Mouse (Mus musculus) heart, adult 8-10 months (tissue): ENCODE data around the gene Cd68. TPM values are rescaled to one million over a fixed set of nuclear protein-coding genes. Genes with fewer than 3 reads are reported as not detected.
"Not testable (repeated sequence)": the region's sequence is repeated elsewhere in the genome, so short reads cannot be mapped to it uniquely, and the experiment has no call there.

ENCODE experiments used
- DNase-seq: peaks from one replicate; pipeline ENCODE4 v3.0.0; 2022; ENCODE audit warnings: low spot score
- microRNA-seq: library from miRNA; unstranded; fragments of <30 nt; microRNA quantifications from one replicate; pipeline ENCODE4 v1.2.0, GENCODE M21; 2022
- total RNA-seq, 4 experiments: library from RNA; stranded (reverse); gene quantifications; 2 replicates each; pipeline ENCODE4 v1.2.4; 2022

The Cd68 gene
- total RNA-seq, 4 experiments from 2014 or later: 4.5 to 7.0 (median 6.3) TPM

- not testable (repeated sequence) for DNase-seq
These were observed 41.6 kb downstream of the Cd68 start for GRCm38 (mm10) chr11:69624339-69624738.

DNA sequence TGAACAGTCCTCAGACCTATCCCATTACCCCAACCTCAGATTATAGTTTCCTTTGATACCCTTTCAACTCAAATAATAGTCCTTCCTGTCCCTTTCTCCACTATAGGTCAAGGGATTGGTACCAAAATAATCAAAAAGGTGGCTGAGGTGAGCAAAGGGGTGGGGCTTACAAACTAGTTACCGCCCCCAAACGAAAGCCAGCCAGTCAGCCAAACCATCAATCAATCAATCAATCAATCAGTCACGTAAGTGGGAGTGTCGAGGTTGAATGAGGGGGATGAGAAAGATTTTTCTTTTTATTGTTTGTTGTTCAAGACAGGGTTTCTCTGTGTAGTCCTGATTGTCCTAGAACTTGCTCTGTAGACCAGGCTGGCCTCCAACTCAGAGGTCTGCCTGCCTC is 42.9 kb downstream of the Cd68 start:
- no peak for DNase-seq

DNA sequence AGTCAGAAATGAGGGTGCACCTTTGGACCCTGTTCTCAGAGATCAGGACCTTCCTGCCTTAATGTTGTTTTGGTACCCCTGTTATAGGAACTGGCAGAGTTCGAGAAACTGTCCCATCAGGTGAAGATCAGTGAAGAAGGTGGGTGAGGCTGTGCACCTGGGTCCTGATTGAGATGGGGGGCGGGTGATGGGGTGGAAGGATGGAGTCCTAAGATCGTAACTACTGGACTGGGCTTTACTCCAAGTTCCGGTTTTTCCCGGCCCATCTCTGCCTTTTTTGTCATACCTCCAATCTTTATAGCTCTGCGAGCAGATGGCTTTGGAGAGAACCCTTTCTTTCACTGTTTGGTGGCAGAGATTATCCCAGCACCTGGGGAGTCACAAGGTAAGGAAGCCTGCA is 43.5 kb downstream of the Cd68 start:
- DNase-seq: no peak

DNA sequence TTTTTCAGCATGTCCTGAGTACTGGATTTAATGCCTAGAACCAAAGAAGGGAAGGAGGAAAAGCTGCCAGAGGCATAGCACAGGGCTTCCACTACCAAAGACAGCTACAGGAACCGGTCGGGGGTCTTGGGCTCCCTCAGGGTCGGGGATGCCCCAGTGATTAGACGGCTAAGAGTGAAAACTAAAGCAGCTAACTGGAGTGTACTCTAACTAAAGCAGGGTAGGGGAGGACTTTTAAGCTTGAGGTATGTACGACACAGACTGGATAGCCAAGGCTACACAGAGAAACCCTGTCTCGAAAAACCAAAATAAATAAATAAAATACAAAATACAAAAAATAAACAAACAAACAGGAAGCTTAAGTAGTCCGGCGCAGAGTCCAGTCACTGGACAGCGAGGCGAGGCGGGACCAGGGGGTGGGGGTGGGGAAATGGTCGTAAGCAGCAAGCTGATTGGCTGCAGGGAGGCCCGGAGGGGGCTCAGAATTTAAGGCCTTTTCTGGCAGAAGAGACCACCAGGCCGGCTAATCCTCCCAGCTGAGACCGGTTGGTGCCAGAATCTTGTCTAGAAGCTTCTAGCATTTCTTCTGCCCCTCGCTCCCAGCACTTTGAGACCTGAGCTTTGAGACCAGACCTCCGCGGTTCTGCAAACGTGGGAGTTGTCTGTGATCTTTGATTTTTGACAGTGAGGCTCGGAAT is 44.2 kb downstream of the Cd68 start, which contains the start of gene Sat2:
TSS of gene Sat2 (plus strand) at position 454 of the 698 bp plus-strand sequence.
- DNase-seq: peak; percentile 38

GRCm38 (mm10) chr11:69620394-69621081 is 45.4 kb downstream of the Cd68 start:
- DNase-seq: no peak

- DNase-seq: no peak
These were observed 48.1 kb downstream of the Cd68 start, which contains the start of gene Shbg for GRCm38 (mm10) chr11:69617805-69618204. Gene Shbg, minus strand, starts transcription at chr11:69617905.

- no peak for DNase-seq
These were observed 49.2 kb downstream of the Cd68 start for GRCm38 (mm10) chr11:69616781-69617180.

- not testable (repeated sequence) for DNase-seq
These were observed 51.7 kb downstream of the Cd68 start for GRCm38 (mm10) chr11:69614257-69614588.

Small RNA genes within 50 kb of the gene (microRNA-seq; reads per million reads assigned to microRNA genes)
- gene Mir1934 (5.0 reads per million, percentile 11 among the genes with 10 or more reads in this experiment), gene Mir467f (not detected)

Other genes starting within 250 kb of the Cd68 start
- gene Dnah2, start 117.0 kb downstream of the Cd68 start, total RNA-seq: under 1 TPM; 0.22 to 0.66 (median 0.40) TPM
- 100 to 1,000 TPM; 105 to 137 (median 128) TPM for gene Efnb3, start 105.9 kb downstream of the Cd68 start, total RNA-seq
- 1 to 10 TPM; 4.6 to 6.7 (median 5.6) TPM for gene Wrap53, start 85.9 kb downstream of the Cd68 start, total RNA-seq
- 10 to 100 TPM; 12.8 to 16.3 (median 14.1) TPM for gene Trp53, start 85.8 kb downstream of the Cd68 start, total RNA-seq
- gene Atp1b2, start 60.2 kb downstream of the Cd68 start, total RNA-seq: 10 to 100 TPM; 12.4 to 16.3 (median 13.1) TPM
- gene Shbg, start 48.2 kb downstream of the Cd68 start, total RNA-seq: not detected
- 1 to 10 TPM; 2.6 to 5.3 (median 3.3) TPM for gene Sat2, start 44.1 kb downstream of the Cd68 start, total RNA-seq
- 100 to 1,000 TPM in 1 of 4 experiments, 10 to 100 TPM in 3; 92.4 to 109 (median 94.5) TPM for gene Fxr2, start 33.2 kb downstream of the Cd68 start, total RNA-seq
- not detected for gene Sox15, start 10.8 kb downstream of the Cd68 start, total RNA-seq
- gene Mpdu1, start 3.5 kb downstream of the Cd68 start, total RNA-seq: 10 to 100 TPM; 13.6 to 18.8 (median 15.5) TPM
- 100 to 1,000 TPM; 162 to 194 (median 186) TPM for gene Eif4a1, start 6.3 kb upstream of the Cd68 start, total RNA-seq
- 10 to 100 TPM; 27.2 to 40.0 (median 28.7) TPM for gene Senp3, start 15.9 kb upstream of the Cd68 start, total RNA-seq
- gene Tnfsf13, start 19.6 kb upstream of the Cd68 start, total RNA-seq: 1 to 10 TPM; 2.6 to 4.3 (median 2.9) TPM
- 10 to 100 TPM; 14.9 to 19.6 (median 17.5) TPM for gene Tnfsf12, start 29.7 kb upstream of the Cd68 start, total RNA-seq
- gene Tnfsfm13, start 29.9 kb upstream of the Cd68 start, total RNA-seq: 1 to 10 TPM; 1.4 to 4.2 (median 3.1) TPM
- 10 to 100 TPM; 28.5 to 35.7 (median 32.9) TPM for gene Polr2a, start 92.5 kb upstream of the Cd68 start, total RNA-seq
- not detected for gene Slc35g3, start 95.8 kb upstream of the Cd68 start, total RNA-seq
- gene Zbtb4, start 99.8 kb upstream of the Cd68 start, total RNA-seq: 10 to 100 TPM; 43.7 to 52.4 (median 49.3) TPM
- 1 to 10 TPM; 2.2 to 4.3 (median 3.8) TPM for gene Chrnb1, start 129.8 kb upstream of the Cd68 start, total RNA-seq
- 1 to 10 TPM; 2.1 to 3.3 (median 2.6) TPM for gene Fgf11, start 135.7 kb upstream of the Cd68 start, total RNA-seq
- under 1 TPM; 0.14 to 0.57 (median 0.31) TPM for gene Tmem102, start 139.5 kb upstream of the Cd68 start, total RNA-seq
- not detected for gene Gm39566, start 149.1 kb upstream of the Cd68 start, total RNA-seq
- not detected for gene Spem2, start 152.3 kb upstream of the Cd68 start, total RNA-seq
- gene Spem1, start 156.0 kb upstream of the Cd68 start, total RNA-seq: not detected
- gene Nlgn2, start 171.6 kb upstream of the Cd68 start, total RNA-seq: 1 to 10 TPM; 3.1 to 6.9 (median 4.3) TPM
- 100 to 1,000 TPM; 193 to 338 (median 283) TPM for gene Tmem256, start 172.4 kb upstream of the Cd68 start, total RNA-seq
- gene Plscr3, start 180.2 kb upstream of the Cd68 start, total RNA-seq: 10 to 100 TPM; 20.7 to 25.3 (median 21.7) TPM
- under 1 TPM in 1 of 4 experiments, not detected in 3; 0.23 TPM for gene Tnk1, start 192.6 kb upstream of the Cd68 start, total RNA-seq
- gene Tmem95, start 211.9 kb upstream of the Cd68 start, total RNA-seq: not detected
- gene Kctd11, start 215.3 kb upstream of the Cd68 start, total RNA-seq: 1 to 10 TPM; 2.0 to 2.6 (median 2.4) TPM
- gene Acap1, start 229.4 kb upstream of the Cd68 start, total RNA-seq: 1 to 10 TPM in 2 of 4 experiments, under 1 TPM in 2; 0.16 to 1.1 (median 0.83) TPM
- gene 2810408A11Rik, start 234.8 kb upstream of the Cd68 start, total RNA-seq: under 1 TPM; 0.43 to 0.81 (median 0.60) TPM
- gene Neurl4, start 234.9 kb upstream of the Cd68 start, total RNA-seq: 10 to 100 TPM; 38.0 to 50.9 (median 43.4) TPM
- gene Gps2, start 247.7 kb upstream of the Cd68 start, total RNA-seq: 10 to 100 TPM; 23.2 to 32.1 (median 27.7) TPM